Mouse (Mus musculus) stomach, postnatal 0 days (tissue): ENCODE measurements at regions not wholly inside any gene's neighbourhood (a gene's known extent, or its start where the extent isn't known, plus 50 kb on each side); places are given as distances from the start of the nearest gene placed in this dataset.

Experiments
- CTCF ChIP-seq: IDR thresholded peaks from 2 replicates; pipeline ENCODE4 v1.5.1; 2016; ENCODE audit warnings: antibody characterized with exemption, low read depth, mild to moderate bottlenecking, moderate library complexity
- EP300 ChIP-seq: optimal IDR thresholded peaks from 2 replicates; pipeline ENCODE3; 2016; ENCODE audit warnings: antibody characterized with exemption

GRCm38 (mm10) chr4:8072989-8073573 lies 165.8 kb downstream of the Car8 start:
- no peak for TF ChIP-seq EP300
- TF ChIP-seq CTCF: no peak
